Mouse (Mus musculus): ENCODE results near the gene Olfr901. TPM values are rescaled to one million over a fixed set of nuclear protein-coding genes. Genes with fewer than 3 reads are reported as not detected.

The Olfr901 gene
- polyA plus RNA-seq (2014; fragmentation: Illumina TruSeq; extraction: RNeasy Lipid Tissue Mini Kit (QIAGEN cat#74804); ENCODE audit: low read depth, low replicate concordance): not detected

GRCm38 (mm10) chr9:38429155-38429554, at the start of gene Olfr901:
Gene Olfr901 (plus strand): TSS chr9:38429455.

DNA sequence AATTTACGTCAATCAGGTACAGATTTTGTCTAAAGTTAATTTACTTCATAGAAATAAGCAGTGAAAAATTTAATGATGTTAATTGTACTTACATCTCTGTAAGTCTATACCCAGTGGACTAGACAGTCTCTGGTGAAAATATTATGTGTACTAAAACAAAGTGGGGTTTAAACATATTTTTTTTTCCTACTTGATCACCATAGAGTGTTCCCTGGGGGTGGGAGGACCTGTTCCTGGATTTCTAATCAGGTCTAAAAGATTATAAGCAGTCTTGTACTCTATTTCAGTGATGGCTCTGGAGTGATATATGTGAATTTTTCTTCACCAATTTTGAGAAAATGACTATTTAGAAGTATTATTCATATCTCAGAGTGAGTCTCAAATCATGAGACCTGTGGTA, 27.9 kb upstream of the Olfr901 start, which contains the start of gene Olfr147:
Gene Olfr147, plus strand, starts transcription at position 301 of the 400 bp plus-strand sequence.

GRCm38 (mm10) chr9:38447352-38447751, 18.1 kb downstream of the Olfr901 start, which contains the start of gene Olfr902:
Gene Olfr902 (plus strand): TSS chr9:38447652.

GRCm38 (mm10) chr9:38462844-38463243, 33.6 kb downstream of the Olfr901 start, which contains the start of gene Olfr904:
Gene Olfr904 (plus strand): TSS chr9:38463144.

DNA sequence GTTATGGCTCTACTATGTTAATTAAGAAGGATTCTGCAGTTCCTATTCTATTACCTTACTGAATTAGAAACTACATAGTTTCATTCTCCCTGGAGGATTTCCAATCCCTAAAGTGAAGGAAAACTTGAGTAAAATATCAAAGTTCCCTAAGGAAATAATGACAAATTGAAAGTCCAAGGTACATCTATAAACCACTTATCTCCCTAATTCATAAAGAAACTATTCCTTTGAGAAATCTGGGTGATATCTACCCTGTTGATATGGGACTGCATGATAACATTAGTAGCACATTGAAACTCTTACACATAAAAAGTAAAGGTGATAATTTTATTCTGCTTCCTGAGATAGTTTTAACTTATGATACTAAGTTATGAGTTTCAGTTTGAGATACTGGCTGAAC, 41.6 kb downstream of the Olfr901 start, which contains the start of gene Olfr905:
Gene Olfr905, plus strand, starts transcription at position 301 of the 400 bp plus-strand sequence.

Other genes starting within 250 kb of the Olfr901 start
- not detected for gene Olfr891, start 248.6 kb upstream of the Olfr901 start, polyA plus RNA-seq (2014; fragmentation: Illumina TruSeq; extraction: RNeasy Lipid Tissue Mini Kit (QIAGEN cat#74804); ENCODE audit: low read depth, low replicate concordance)
- not detected for gene Olfr893, start 221.1 kb upstream of the Olfr901 start, polyA plus RNA-seq (2014; fragmentation: Illumina TruSeq; extraction: RNeasy Lipid Tissue Mini Kit (QIAGEN cat#74804); ENCODE audit: low read depth, low replicate concordance)
- gene Olfr894, start 211.4 kb upstream of the Olfr901 start, polyA plus RNA-seq (2014; fragmentation: Illumina TruSeq; extraction: RNeasy Lipid Tissue Mini Kit (QIAGEN cat#74804); ENCODE audit: low read depth, low replicate concordance): not detected
- not detected for gene Olfr143, start 176.7 kb upstream of the Olfr901 start, polyA plus RNA-seq (2014; fragmentation: Illumina TruSeq; extraction: RNeasy Lipid Tissue Mini Kit (QIAGEN cat#74804); ENCODE audit: low read depth, low replicate concordance)
- not detected for gene Olfr895, start 161.6 kb upstream of the Olfr901 start, polyA plus RNA-seq (2014; fragmentation: Illumina TruSeq; extraction: RNeasy Lipid Tissue Mini Kit (QIAGEN cat#74804); ENCODE audit: low read depth, low replicate concordance)
- gene Olfr896-ps1, start 138.3 kb upstream of the Olfr901 start, polyA plus RNA-seq (2014; fragmentation: Illumina TruSeq; extraction: RNeasy Lipid Tissue Mini Kit (QIAGEN cat#74804); ENCODE audit: low read depth, low replicate concordance): not detected
- not detected for gene Olfr25, start 100.4 kb upstream of the Olfr901 start, polyA plus RNA-seq (2014; fragmentation: Illumina TruSeq; extraction: RNeasy Lipid Tissue Mini Kit (QIAGEN cat#74804); ENCODE audit: low read depth, low replicate concordance)
- not detected for gene Olfr898, start 81.0 kb upstream of the Olfr901 start, polyA plus RNA-seq (2014; fragmentation: Illumina TruSeq; extraction: RNeasy Lipid Tissue Mini Kit (QIAGEN cat#74804); ENCODE audit: low read depth, low replicate concordance)
- not detected for gene Olfr250, start 62.6 kb upstream of the Olfr901 start, polyA plus RNA-seq (2014; fragmentation: Illumina TruSeq; extraction: RNeasy Lipid Tissue Mini Kit (QIAGEN cat#74804); ENCODE audit: low read depth, low replicate concordance)
- gene Olfr251, start 52.4 kb upstream of the Olfr901 start, polyA plus RNA-seq (2014; fragmentation: Illumina TruSeq; extraction: RNeasy Lipid Tissue Mini Kit (QIAGEN cat#74804); ENCODE audit: low read depth, low replicate concordance): not detected
- not detected for gene Olfr147, start 27.8 kb upstream of the Olfr901 start, polyA plus RNA-seq (2014; fragmentation: Illumina TruSeq; extraction: RNeasy Lipid Tissue Mini Kit (QIAGEN cat#74804); ENCODE audit: low read depth, low replicate concordance)
- gene Olfr902, start 18.2 kb downstream of the Olfr901 start, polyA plus RNA-seq (2014; fragmentation: Illumina TruSeq; extraction: RNeasy Lipid Tissue Mini Kit (QIAGEN cat#74804); ENCODE audit: low read depth, low replicate concordance): not detected
- not detected for gene Olfr904, start 33.7 kb downstream of the Olfr901 start, polyA plus RNA-seq (2014; fragmentation: Illumina TruSeq; extraction: RNeasy Lipid Tissue Mini Kit (QIAGEN cat#74804); ENCODE audit: low read depth, low replicate concordance)
- gene Olfr905, start 41.7 kb downstream of the Olfr901 start, polyA plus RNA-seq (2014; fragmentation: Illumina TruSeq; extraction: RNeasy Lipid Tissue Mini Kit (QIAGEN cat#74804); ENCODE audit: low read depth, low replicate concordance): not detected
- not detected for gene Olfr906, start 57.6 kb downstream of the Olfr901 start, polyA plus RNA-seq (2014; fragmentation: Illumina TruSeq; extraction: RNeasy Lipid Tissue Mini Kit (QIAGEN cat#74804); ENCODE audit: low read depth, low replicate concordance)
- not detected for gene Olfr907, start 66.3 kb downstream of the Olfr901 start, polyA plus RNA-seq (2014; fragmentation: Illumina TruSeq; extraction: RNeasy Lipid Tissue Mini Kit (QIAGEN cat#74804); ENCODE audit: low read depth, low replicate concordance)
- not detected for gene Olfr911-ps1, start 92.1 kb downstream of the Olfr901 start, polyA plus RNA-seq (2014; fragmentation: Illumina TruSeq; extraction: RNeasy Lipid Tissue Mini Kit (QIAGEN cat#74804); ENCODE audit: low read depth, low replicate concordance)
- gene Olfr910, start 108.4 kb downstream of the Olfr901 start, polyA plus RNA-seq (2014; fragmentation: Illumina TruSeq; extraction: RNeasy Lipid Tissue Mini Kit (QIAGEN cat#74804); ENCODE audit: low read depth, low replicate concordance): not detected
- not detected for gene Olfr912, start 150.7 kb downstream of the Olfr901 start, polyA plus RNA-seq (2014; fragmentation: Illumina TruSeq; extraction: RNeasy Lipid Tissue Mini Kit (QIAGEN cat#74804); ENCODE audit: low read depth, low replicate concordance)
- gene Olfr913, start 163.3 kb downstream of the Olfr901 start, polyA plus RNA-seq (2014; fragmentation: Illumina TruSeq; extraction: RNeasy Lipid Tissue Mini Kit (QIAGEN cat#74804); ENCODE audit: low read depth, low replicate concordance): not detected
- gene Olfr914, start 175.6 kb downstream of the Olfr901 start, polyA plus RNA-seq (2014; fragmentation: Illumina TruSeq; extraction: RNeasy Lipid Tissue Mini Kit (QIAGEN cat#74804); ENCODE audit: low read depth, low replicate concordance): not detected
- gene Olfr916, start 230.4 kb downstream of the Olfr901 start, polyA plus RNA-seq (2014; fragmentation: Illumina TruSeq; extraction: RNeasy Lipid Tissue Mini Kit (QIAGEN cat#74804); ENCODE audit: low read depth, low replicate concordance): not detected
- not detected for gene Olfr917, start 236.4 kb downstream of the Olfr901 start, polyA plus RNA-seq (2014; fragmentation: Illumina TruSeq; extraction: RNeasy Lipid Tissue Mini Kit (QIAGEN cat#74804); ENCODE audit: low read depth, low replicate concordance)
- not detected for gene Olfr918, start 245.1 kb downstream of the Olfr901 start, polyA plus RNA-seq (2014; fragmentation: Illumina TruSeq; extraction: RNeasy Lipid Tissue Mini Kit (QIAGEN cat#74804); ENCODE audit: low read depth, low replicate concordance)